Mouse (Mus musculus): ENCODE measurements around the gene Trim80. TPM values are rescaled to one million over a fixed set of nuclear protein-coding genes. Genes with fewer than 3 reads are reported as not detected.
"Not testable (repeated sequence)": the region's sequence is repeated elsewhere in the genome, so short reads cannot be mapped to it uniquely, and the experiment has no call there.

Trim80 gene
- total RNA-seq, 2 experiments from 2014 or later = not detected

- peak in 1 of 2 experiments; percentile 49 for DNase-seq (ENCODE audit: low spot score in 2 of 2)
Measured at GRCm38 (mm10) chr11:115427482-115428331, 12.6 kb upstream of the Trim80 start.

- no peak for DNase-seq (ENCODE audit: low spot score in 2 of 2)
Measured at GRCm38 (mm10) chr11:115429307-115429706, 11.0 kb upstream of the Trim80 start.

- DNase-seq (ENCODE audit: low spot score in 2 of 2) = no peak
Measured at GRCm38 (mm10) chr11:115430561-115430960, 9.8 kb upstream of the Trim80 start.

- no peak for DNase-seq (ENCODE audit: low spot score in 2 of 2)
Measured at GRCm38 (mm10) chr11:115432814-115433213, 7.5 kb upstream of the Trim80 start.

GRCm38 (mm10) chr11:115433342-115433741 is 7.0 kb upstream of the Trim80 start:
- DNase-seq (ENCODE audit: low spot score in 2 of 2) = no peak

- DNase-seq (ENCODE audit: low spot score in 2 of 2) = no peak
Measured at GRCm38 (mm10) chr11:115435596-115436337, 4.6 kb upstream of the Trim80 start.

- no peak for DNase-seq (ENCODE audit: low spot score in 2 of 2)
Measured at GRCm38 (mm10) chr11:115437571-115438122, 2.7 kb upstream of the Trim80 start.

- no peak for DNase-seq (ENCODE audit: low spot score in 2 of 2)
Measured at GRCm38 (mm10) chr11:115439326-115439725, 1.0 kb upstream of the Trim80 start.

- no peak for DNase-seq (ENCODE audit: low spot score in 2 of 2)
Measured at GRCm38 (mm10) chr11:115441417-115441816, 1.1 kb downstream of the Trim80 start.

GRCm38 (mm10) chr11:115446906-115447305 is 6.6 kb downstream of the Trim80 start:
- no peak for DNase-seq (ENCODE audit: low spot score in 2 of 2)

- no peak for DNase-seq (ENCODE audit: low spot score in 2 of 2)
Measured at GRCm38 (mm10) chr11:115447321-115447885, 7.1 kb downstream of the Trim80 start.

- DNase-seq (ENCODE audit: low spot score in 2 of 2) = no peak
Measured at GRCm38 (mm10) chr11:115448075-115448474, 7.7 kb downstream of the Trim80 start.

GRCm38 (mm10) chr11:115448998-115449397 is 8.7 kb downstream of the Trim80 start:
- DNase-seq (ENCODE audit: low spot score in 2 of 2) = no peak

- no peak for DNase-seq (ENCODE audit: low spot score in 2 of 2)
Measured at GRCm38 (mm10) chr11:115450176-115450575, 9.8 kb downstream of the Trim80 start.

GRCm38 (mm10) chr11:115451781-115452241 is 11.5 kb downstream of the Trim80 start:
- no peak for DNase-seq (ENCODE audit: low spot score in 2 of 2)

- DNase-seq (ENCODE audit: low spot score in 2 of 2) = no peak
Measured at GRCm38 (mm10) chr11:115452281-115452860, 12.0 kb downstream of the Trim80 start.

GRCm38 (mm10) chr11:115453306-115453705 is 13.0 kb downstream of the Trim80 start:
- no peak for DNase-seq (ENCODE audit: low spot score in 2 of 2)

- not testable (repeated sequence) for DNase-seq (ENCODE audit: low spot score in 2 of 2)
Measured at GRCm38 (mm10) chr11:115454822-115455221, 14.5 kb downstream of the Trim80 start.

GRCm38 (mm10) chr11:115455619-115456018 is 15.3 kb downstream of the Trim80 start:
- no peak for DNase-seq (ENCODE audit: low spot score in 2 of 2)

- no peak for DNase-seq (ENCODE audit: low spot score in 2 of 2)
Measured at GRCm38 (mm10) chr11:115456182-115456581, 15.8 kb downstream of the Trim80 start.

GRCm38 (mm10) chr11:115457405-115457804 is 17.1 kb downstream of the Trim80 start:
- DNase-seq (ENCODE audit: low spot score in 2 of 2) = no peak
